Mouse (Mus musculus): ENCODE measurements around the gene Siah3. TPM values are rescaled to one million over a fixed set of nuclear protein-coding genes. Genes with fewer than 3 reads are reported as not detected.

The Siah3 gene
- polyA plus RNA-seq (2014; fragmentation: Nextera tagmentation; extraction: Ambion mirVana) = 2.6 and 5.6 TPM in 2 replicates

- Histone ChIP-seq H3K36me3 (ENCODE audit: control insufficient read depth, insufficient read depth, low read length) (no peaks in the 10 kb centered on the region), H3K4me3 (replicated peaks; ENCODE audit: low read depth, low read length) (peak within 1 kb of the TSS; percentile 47), H3K9me3 (ENCODE audit: control insufficient read depth, low read length) (no peaks in the 10 kb centered on the region), H3K27ac (replicated peaks; ENCODE audit: low read depth, low read length) (peak within 1 kb of the TSS; percentile 70), H3K27me3 (ENCODE audit: control insufficient read depth, insufficient read depth, low read length) (no peaks in the 10 kb centered on the region), H3K4me2 (ENCODE audit: low read length) (peak within 1 kb of the TSS; percentile 77), H3K4me1 (ENCODE audit: control insufficient read depth, insufficient read depth, low read length) (peaks cover 30% of the 10 kb centered on the region), H3K9ac (replicated peaks; ENCODE audit: low read length) (peak within 1 kb of the TSS; percentile 56)
- 3% methylated on average over 18 of the region's 18 CpGs for WGBS
- ATAC-seq (ENCODE audit: low FRiP score, low TSS enrichment) (peak; percentile 54), DNase-seq (peak; percentile 87)
Observed at GRCm38 (mm10) chr14:75455743-75456421, at the start of gene Siah3. Gene Siah3 (plus strand): TSS chr14:75455982.

GRCm38 (mm10) chr14:75409772-75410171 lies 46.0 kb upstream of the Siah3 start:
- Histone ChIP-seq H3K9ac (replicated peaks; ENCODE audit: low read length) (no peak overlapping the region), H3K4me1 (ENCODE audit: control insufficient read depth, insufficient read depth, low read length) (0 out of 2 replicates have a peak, but pooled peaks cover 3% of the 10 kb centered on the region), H3K36me3 (ENCODE audit: control insufficient read depth, insufficient read depth, low read length) (no peaks in the 10 kb centered on the region), H3K9me3 (ENCODE audit: control insufficient read depth, low read length) (no peaks in the 10 kb centered on the region), H3K27me3 (ENCODE audit: control insufficient read depth, insufficient read depth, low read length) (no peaks in the 10 kb centered on the region), H3K4me2 (ENCODE audit: low read length) (no peak overlapping the region), H3K4me3 (replicated peaks; ENCODE audit: low read depth, low read length) (no peak overlapping the region), H3K27ac (replicated peaks; ENCODE audit: low read depth, low read length) (peak overlapping the region; percentile 63)
- WGBS = 69% methylated on average over 3 of the region's 3 CpGs
- no peak for ATAC-seq (ENCODE audit: low FRiP score, low TSS enrichment)
- peak; percentile 30 for DNase-seq

- ATAC-seq (ENCODE audit: low FRiP score, low TSS enrichment) (no peak), DNase-seq (no peak)
- Histone ChIP-seq H3K4me1 (ENCODE audit: control insufficient read depth, insufficient read depth, low read length) (peaks cover 6% of the 10 kb centered on the region; the same call in 1 of the 2 replicates), H3K4me2 (ENCODE audit: low read length) (no peak overlapping the region), H3K27ac (replicated peaks; ENCODE audit: low read depth, low read length) (peak overlapping the region; percentile 41; the same call in 1 of the 2 replicates), H3K9me3 (ENCODE audit: control insufficient read depth, low read length) (no peaks in the 10 kb centered on the region), H3K4me3 (replicated peaks; ENCODE audit: low read depth, low read length) (no peak overlapping the region), H3K27me3 (ENCODE audit: control insufficient read depth, insufficient read depth, low read length) (no peaks in the 10 kb centered on the region), H3K9ac (replicated peaks; ENCODE audit: low read length) (no peak overlapping the region), H3K36me3 (ENCODE audit: control insufficient read depth, insufficient read depth, low read length) (no peaks in the 10 kb centered on the region)
- 84% methylated on average over 4 of the region's 4 CpGs for WGBS
Observed at GRCm38 (mm10) chr14:75410392-75410791, 45.4 kb upstream of the Siah3 start.

GRCm38 (mm10) chr14:75418721-75419120 lies 37.1 kb upstream of the Siah3 start:
- H3K4me3 ChIP-seq (replicated peaks; ENCODE audit: low read depth, low read length) = no peak overlapping the region
- no peaks in the 10 kb centered on the region for H3K27me3 ChIP-seq (ENCODE audit: control insufficient read depth, insufficient read depth, low read length)
- H3K27ac ChIP-seq (replicated peaks; ENCODE audit: low read depth, low read length) = no peak overlapping the region
- no peak for DNase-seq
- ATAC-seq (ENCODE audit: low FRiP score, low TSS enrichment) = no peak
- no peak overlapping the region for H3K9ac ChIP-seq (replicated peaks; ENCODE audit: low read length)
- H3K4me1 ChIP-seq (ENCODE audit: control insufficient read depth, insufficient read depth, low read length) = peaks cover 8% of the 10 kb centered on the region; the same call in 1 of the 2 replicates
- H3K4me2 ChIP-seq (ENCODE audit: low read length) = no peak overlapping the region
- no peaks in the 10 kb centered on the region for H3K36me3 ChIP-seq (ENCODE audit: control insufficient read depth, insufficient read depth, low read length)
- 75% methylated on average over 3 of the region's 3 CpGs for WGBS
- H3K9me3 ChIP-seq (ENCODE audit: control insufficient read depth, low read length) = no peaks in the 10 kb centered on the region

- ATAC-seq (ENCODE audit: low FRiP score, low TSS enrichment) (no peak), DNase-seq (no peak)
- Histone ChIP-seq H3K36me3 (ENCODE audit: control insufficient read depth, insufficient read depth, low read length) (no peaks in the 10 kb centered on the region), H3K27ac (replicated peaks; ENCODE audit: low read depth, low read length) (no peak overlapping the region), H3K27me3 (ENCODE audit: control insufficient read depth, insufficient read depth, low read length) (no peaks in the 10 kb centered on the region), H3K9ac (replicated peaks; ENCODE audit: low read length) (no peak overlapping the region), H3K4me3 (replicated peaks; ENCODE audit: low read depth, low read length) (no peak overlapping the region), H3K4me1 (ENCODE audit: control insufficient read depth, insufficient read depth, low read length) (peaks cover 8% of the 10 kb centered on the region; the same call in 1 of the 2 replicates), H3K4me2 (ENCODE audit: low read length) (no peak overlapping the region), H3K9me3 (ENCODE audit: control insufficient read depth, low read length) (no peaks in the 10 kb centered on the region)
- 90% methylated on average over 7 of the region's 7 CpGs for WGBS
Observed at GRCm38 (mm10) chr14:75419876-75420275, 35.9 kb upstream of the Siah3 start.

- WGBS = 64% methylated on average over 6 of the region's 6 CpGs
- H3K27ac ChIP-seq (replicated peaks; ENCODE audit: low read depth, low read length) = no peak overlapping the region
- DNase-seq (no peak), ATAC-seq (ENCODE audit: low FRiP score, low TSS enrichment) (no peak)
- 0 out of 2 replicates have a peak, but pooled peaks cover under 1% of the 10 kb centered on the region for H3K4me1 ChIP-seq (ENCODE audit: control insufficient read depth, insufficient read depth, low read length)
- no peak overlapping the region for H3K9ac ChIP-seq (replicated peaks; ENCODE audit: low read length)
- H3K4me3 ChIP-seq (replicated peaks; ENCODE audit: low read depth, low read length) = no peak overlapping the region
- H3K4me2 ChIP-seq (ENCODE audit: low read length) = no peak overlapping the region
- no peaks in the 10 kb centered on the region for H3K9me3 ChIP-seq (ENCODE audit: control insufficient read depth, low read length)
- H3K27me3 ChIP-seq (ENCODE audit: control insufficient read depth, insufficient read depth, low read length) = no peaks in the 10 kb centered on the region
- H3K36me3 ChIP-seq (ENCODE audit: control insufficient read depth, insufficient read depth, low read length) = no peaks in the 10 kb centered on the region
Observed at GRCm38 (mm10) chr14:75420811-75421210, 35.0 kb upstream of the Siah3 start.

GRCm38 (mm10) chr14:75431173-75431786 lies 24.5 kb upstream of the Siah3 start:
- peak; percentile 49 for DNase-seq
- no peaks in the 10 kb centered on the region for H3K9me3 ChIP-seq (ENCODE audit: control insufficient read depth, low read length)
- no peak overlapping the region for H3K4me3 ChIP-seq (replicated peaks; ENCODE audit: low read depth, low read length)
- no peak overlapping the region for H3K27ac ChIP-seq (replicated peaks; ENCODE audit: low read depth, low read length)
- H3K27me3 ChIP-seq (ENCODE audit: control insufficient read depth, insufficient read depth, low read length) = no peaks in the 10 kb centered on the region
- H3K4me1 ChIP-seq (ENCODE audit: control insufficient read depth, insufficient read depth, low read length) = 0 out of 2 replicates have a peak, but pooled peaks cover 6% of the 10 kb centered on the region
- H3K36me3 ChIP-seq (ENCODE audit: control insufficient read depth, insufficient read depth, low read length) = no peaks in the 10 kb centered on the region
- WGBS = 88% methylated on average over 7 of the region's 8 CpGs
- H3K4me2 ChIP-seq (ENCODE audit: low read length) = no peak overlapping the region
- no peak overlapping the region for H3K9ac ChIP-seq (replicated peaks; ENCODE audit: low read length)
- no peak for ATAC-seq (ENCODE audit: low FRiP score, low TSS enrichment)

- Histone ChIP-seq H3K9ac (replicated peaks; ENCODE audit: low read length) (no peak overlapping the region), H3K4me1 (ENCODE audit: control insufficient read depth, insufficient read depth, low read length) (0 out of 2 replicates have a peak, but pooled peaks cover 6% of the 10 kb centered on the region), H3K9me3 (ENCODE audit: control insufficient read depth, low read length) (no peaks in the 10 kb centered on the region), H3K36me3 (ENCODE audit: control insufficient read depth, insufficient read depth, low read length) (no peaks in the 10 kb centered on the region), H3K27ac (replicated peaks; ENCODE audit: low read depth, low read length) (0 out of 2 replicates have a peak overlapping the region, but pooled peaks have one; percentile 26), H3K4me3 (replicated peaks; ENCODE audit: low read depth, low read length) (no peak overlapping the region), H3K27me3 (ENCODE audit: control insufficient read depth, insufficient read depth, low read length) (no peaks in the 10 kb centered on the region), H3K4me2 (ENCODE audit: low read length) (no peak overlapping the region)
- DNase-seq = peak; percentile 68
- ATAC-seq (ENCODE audit: low FRiP score, low TSS enrichment) = no peak
- WGBS = 45% methylated on average over 10 of the region's 10 CpGs
Observed at GRCm38 (mm10) chr14:75432850-75433249, 22.9 kb upstream of the Siah3 start.
